Mouse (Mus musculus) cerebellum, adult 11-12 months (tissue): ENCODE results near the gene Olfr640.

Experiments
- DNase-seq: peaks from one replicate; pipeline ENCODE4 v3.0.0; 2022

Olfr640 gene

GRCm38 (mm10) chr7:104025473-104025872 is at the start of gene Olfr640:
Olfr640 (minus strand) TSS chr7:104025573.
- DNase-seq = no peak

GRCm38 (mm10) chr7:104071769-104072168 is 46.4 kb upstream of the Olfr640 start, which contains the start of gene Olfr644:
Olfr644 (minus strand) TSS chr7:104071869.
- no peak for DNase-seq

- no peak for DNase-seq
Observed at GRCm38 (mm10) chr7:104061345-104061744, 36.0 kb upstream of the Olfr640 start, which contains the start of gene 4930516K23Rik. 4930516K23Rik (minus strand) TSS chr7:104061445.

- DNase-seq = no peak
Observed at GRCm38 (mm10) chr7:104059215-104059614, 33.8 kb upstream of the Olfr640 start.

- no peak for DNase-seq
Observed at GRCm38 (mm10) chr7:104052566-104052965, 27.2 kb upstream of the Olfr640 start, which contains the start of gene Olfr642. Olfr642 (minus strand) TSS chr7:104052666.

GRCm38 (mm10) chr7:104050745-104051144 is 25.4 kb upstream of the Olfr640 start:
- no peak for DNase-seq

GRCm38 (mm10) chr7:104035145-104035544 is 9.8 kb upstream of the Olfr640 start, which contains the start of gene Olfr641:
Olfr641 (plus strand) TSS chr7:104035445.
- DNase-seq = no peak

- DNase-seq = no peak
Observed at GRCm38 (mm10) chr7:104026978-104027377, 1.6 kb upstream of the Olfr640 start.

GRCm38 (mm10) chr7:104021651-104022050 is 3.7 kb downstream of the Olfr640 start:
- no peak for DNase-seq

- DNase-seq = no peak
Observed at GRCm38 (mm10) chr7:104018953-104019352, 6.4 kb downstream of the Olfr640 start.

- DNase-seq = no peak
Observed at GRCm38 (mm10) chr7:104017203-104017602, 8.2 kb downstream of the Olfr640 start, which contains the start of gene Olfr639. Olfr639 (minus strand) TSS chr7:104017303.

GRCm38 (mm10) chr7:103999124-103999523 is 26.2 kb downstream of the Olfr640 start:
- no peak for DNase-seq

GRCm38 (mm10) chr7:103998446-103998845 is 26.9 kb downstream of the Olfr640 start, which contains the start of gene Olfr638:
Olfr638 (plus strand) TSS chr7:103998746.
- DNase-seq = no peak

- no peak for DNase-seq
Observed at GRCm38 (mm10) chr7:103971782-103972181, 53.6 kb downstream of the Olfr640 start.

- DNase-seq = no peak
Observed at GRCm38 (mm10) chr7:103970852-103971251, 54.5 kb downstream of the Olfr640 start, which contains the start of gene Olfr635. Olfr635 (plus strand) TSS chr7:103971152.
